Mouse (Mus musculus): ENCODE measurements around the gene Ntm. TPM values are rescaled to one million over a fixed set of nuclear protein-coding genes. Genes with fewer than 3 reads are reported as not detected.

The Ntm gene
- not detected for total RNA-seq (2018; cell fraction: chromatin; rRNA removed)
- total RNA-seq (2018; cell fraction: cytosol; rRNA removed), result not detected
- not detected for total RNA-seq (2018; cell fraction: nucleus; rRNA removed)
- not detected in 3 replicates for polyA plus RNA-seq (2018)

GRCm38 (mm10) chr9:29962978-29963377, at the start of gene Ntm:
Ntm (minus strand) TSS chr9:29963141.
- Histone ChIP-seq H3K36me3 (ENCODE audit: inconsistent target) (no peaks in the 10 kb centered on the region), H3K27ac (no peak within 1 kb of the TSS), H3K4me3 (ENCODE audit: inconsistent target) (no peak within 1 kb of the TSS)

GRCm38 (mm10) chr9:30005701-30006100, 42.8 kb upstream of the Ntm start:
- WGBS (ENCODE audit: missing documents), result 95% methylated on average over 8 of the region's 8 CpGs

More at GRCm38 (mm10) chr9:29962978-29963377, at the start of gene Ntm:
- H3K79me2 ChIP-seq (ENCODE audit: inconsistent target), result no peaks in the 10 kb centered on the region
- 32% methylated on average over 6 of the region's 8 CpGs for WGBS (ENCODE audit: missing documents)

GRCm38 (mm10) chr9:30003612-30004011, 40.7 kb upstream of the Ntm start:
- 51% methylated on average over 3 of the region's 3 CpGs for WGBS (ENCODE audit: missing documents)
- Histone ChIP-seq H3K79me2 (ENCODE audit: inconsistent target) (no peaks in the 10 kb centered on the region), H3K27ac (no peak overlapping the region), H3K4me3 (ENCODE audit: inconsistent target) (no peak overlapping the region), H3K36me3 (ENCODE audit: inconsistent target) (no peaks in the 10 kb centered on the region)

More at GRCm38 (mm10) chr9:30005701-30006100, 42.8 kb upstream of the Ntm start:
- Histone ChIP-seq H3K79me2 (ENCODE audit: inconsistent target) (no peaks in the 10 kb centered on the region), H3K27ac (no peak overlapping the region), H3K36me3 (ENCODE audit: inconsistent target) (no peaks in the 10 kb centered on the region), H3K4me3 (ENCODE audit: inconsistent target) (no peak overlapping the region)

- WGBS (ENCODE audit: missing documents), result 83% methylated on average over 5 of the region's 5 CpGs
Measured at GRCm38 (mm10) chr9:29981177-29981915, 18.4 kb upstream of the Ntm start.

GRCm38 (mm10) chr9:29961954-29962867, 730 bp downstream of the Ntm start:
- Histone ChIP-seq H3K4me3 (ENCODE audit: inconsistent target) (no peak overlapping the region), H3K79me2 (ENCODE audit: inconsistent target) (no peaks in the 10 kb centered on the region), H3K36me3 (ENCODE audit: inconsistent target) (no peaks in the 10 kb centered on the region), H3K27ac (no peak overlapping the region)
- WGBS (ENCODE audit: missing documents), result 3% methylated on average over 37 of the region's 38 CpGs

More at GRCm38 (mm10) chr9:29981177-29981915, 18.4 kb upstream of the Ntm start:
- Histone ChIP-seq H3K4me3 (ENCODE audit: inconsistent target) (no peak overlapping the region), H3K27ac (no peak overlapping the region), H3K79me2 (ENCODE audit: inconsistent target) (no peaks in the 10 kb centered on the region), H3K36me3 (ENCODE audit: inconsistent target) (no peaks in the 10 kb centered on the region)

- no peaks in the 10 kb centered on the region for H3K36me3 ChIP-seq (ENCODE audit: inconsistent target)
- H3K79me2 ChIP-seq (ENCODE audit: inconsistent target), result no peaks in the 10 kb centered on the region
- no peak overlapping the region for H3K27ac ChIP-seq
- H3K4me3 ChIP-seq (ENCODE audit: inconsistent target), result no peak overlapping the region
- 56% methylated on average over 2 of the region's 2 CpGs for WGBS (ENCODE audit: missing documents)
Measured at GRCm38 (mm10) chr9:29961512-29961911, 1.4 kb downstream of the Ntm start.

- H3K36me3 ChIP-seq (ENCODE audit: inconsistent target), result no peaks in the 10 kb centered on the region
- no peak overlapping the region for H3K27ac ChIP-seq
- WGBS (ENCODE audit: missing documents), result 77% methylated on average over 5 of the region's 5 CpGs
- no peak overlapping the region for H3K4me3 ChIP-seq (ENCODE audit: inconsistent target)
- H3K79me2 ChIP-seq (ENCODE audit: inconsistent target), result no peaks in the 10 kb centered on the region
Measured at GRCm38 (mm10) chr9:29960741-29961140, 2.2 kb downstream of the Ntm start.

- Histone ChIP-seq H3K27ac (no peak overlapping the region), H3K79me2 (ENCODE audit: inconsistent target) (no peaks in the 10 kb centered on the region)
- 81% methylated on average over 3 of the region's 3 CpGs for WGBS (ENCODE audit: missing documents)
Measured at GRCm38 (mm10) chr9:29960236-29960635, 2.7 kb downstream of the Ntm start.

GRCm38 (mm10) chr9:29956936-29957335, 6.0 kb downstream of the Ntm start:
- H3K4me3 ChIP-seq (ENCODE audit: inconsistent target), result no peak overlapping the region
- WGBS (ENCODE audit: missing documents), result 48% methylated on average over 5 of the region's 5 CpGs

More at GRCm38 (mm10) chr9:29960236-29960635, 2.7 kb downstream of the Ntm start:
- no peaks in the 10 kb centered on the region for H3K36me3 ChIP-seq (ENCODE audit: inconsistent target)
- no peak overlapping the region for H3K4me3 ChIP-seq (ENCODE audit: inconsistent target)

GRCm38 (mm10) chr9:29954031-29954430, 8.9 kb downstream of the Ntm start:
- 86% methylated on average over 6 of the region's 6 CpGs for WGBS (ENCODE audit: missing documents)

More at GRCm38 (mm10) chr9:29956936-29957335, 6.0 kb downstream of the Ntm start:
- H3K36me3 ChIP-seq (ENCODE audit: inconsistent target), result no peaks in the 10 kb centered on the region
- no peaks in the 10 kb centered on the region for H3K79me2 ChIP-seq (ENCODE audit: inconsistent target)
- no peak overlapping the region for H3K27ac ChIP-seq

GRCm38 (mm10) chr9:29949041-29949440, 13.9 kb downstream of the Ntm start:
- no peak overlapping the region for H3K4me3 ChIP-seq (ENCODE audit: inconsistent target)
- H3K36me3 ChIP-seq (ENCODE audit: inconsistent target), result no peaks in the 10 kb centered on the region
- no peak overlapping the region for H3K27ac ChIP-seq
- H3K79me2 ChIP-seq (ENCODE audit: inconsistent target), result no peaks in the 10 kb centered on the region
- WGBS (ENCODE audit: missing documents), result 91% methylated on average over 3 of the region's 3 CpGs

More at GRCm38 (mm10) chr9:29954031-29954430, 8.9 kb downstream of the Ntm start:
- Histone ChIP-seq H3K79me2 (ENCODE audit: inconsistent target) (no peaks in the 10 kb centered on the region), H3K36me3 (ENCODE audit: inconsistent target) (no peaks in the 10 kb centered on the region), H3K4me3 (ENCODE audit: inconsistent target) (no peak overlapping the region), H3K27ac (no peak overlapping the region)

- Histone ChIP-seq H3K27ac (no peak overlapping the region), H3K36me3 (ENCODE audit: inconsistent target) (no peaks in the 10 kb centered on the region), H3K4me3 (ENCODE audit: inconsistent target) (no peak overlapping the region), H3K79me2 (ENCODE audit: inconsistent target) (no peaks in the 10 kb centered on the region)
- WGBS (ENCODE audit: missing documents), result 50% methylated on average over 20 of the region's 20 CpGs
Measured at GRCm38 (mm10) chr9:29943209-29944070, 19.5 kb downstream of the Ntm start.

GRCm38 (mm10) chr9:29942183-29942952, 20.6 kb downstream of the Ntm start:
- 88% methylated on average over 11 of the region's 11 CpGs for WGBS (ENCODE audit: missing documents)
- H3K27ac ChIP-seq, result no peak overlapping the region
- H3K4me3 ChIP-seq (ENCODE audit: inconsistent target), result no peak overlapping the region
- no peaks in the 10 kb centered on the region for H3K79me2 ChIP-seq (ENCODE audit: inconsistent target)
- H3K36me3 ChIP-seq (ENCODE audit: inconsistent target), result no peaks in the 10 kb centered on the region
